9 mouse cellular contexts compared by ENCODE assay signal in genomic region chr12:33314924-33315643, GRCm38 (mm10).
DNase-seq lines count a peak whose midpoint lies in the region; ATAC-seq lines count a peak whose summit lies in the region.
"Had no signal": no experiment of that assay in that cellular context is flagged by ENCODE, and none has a peak within 500 bp of the region (broad histone marks: within the 10 kb centered on the region; RNA-seq: fewer than 3 reads in every experiment).

No protein-coding gene starts in this region.

- DNase-seq in T-cell, adult 2 months (ENCODE audit: low spot score) = peak; percentile 94
- peak; percentile 38 to 76 for DNase-seq in kidney, postnatal 25 days
- DNase-seq in monocyte, adult 2 months (ENCODE audit: low read depth in 1 of 2, low spot score in 2 of 2) = peak; percentile 64 to 77
- DNase-seq in frontal cortex, adult 2 months (ENCODE audit: extremely low spot score in 1 of 2, low spot score in 1 of 2) = no peak
- DNase-seq in embryo, embryonic 10.5 days (ENCODE audit: low spot score) = no peak

- H3K27me3 ChIP-seq in hindbrain, embryonic 13.5 days = no peaks in the 10 kb centered on the region
- no peaks in the 10 kb centered on the region for H3K27me3 ChIP-seq in forebrain, embryonic 15.5 days
- H3K27me3 ChIP-seq: embryonic facial prominence, embryonic 13.5 days had no signal

- no peak overlapping the region for H3K4me3 ChIP-seq in hindbrain, embryonic 13.5 days
- no peak overlapping the region for H3K4me3 ChIP-seq in forebrain, embryonic 15.5 days
- H3K4me3 ChIP-seq: embryonic facial prominence, embryonic 13.5 days had no signal

- H3K36me3 ChIP-seq in hindbrain, embryonic 13.5 days = no peaks in the 10 kb centered on the region
- H3K36me3 ChIP-seq in forebrain, embryonic 15.5 days = no peaks in the 10 kb centered on the region
- H3K36me3 ChIP-seq: embryonic facial prominence, embryonic 13.5 days had no signal

- H3K27ac ChIP-seq in hindbrain, embryonic 13.5 days = no peak overlapping the region
- H3K27ac ChIP-seq in forebrain, embryonic 15.5 days (replicated peaks) = no peak overlapping the region; the same call in 1 of the 2 replicates
- H3K27ac ChIP-seq: embryonic facial prominence, embryonic 13.5 days had no signal

- H3K4me2 ChIP-seq in hindbrain, embryonic 13.5 days = no peak overlapping the region
- H3K4me2 ChIP-seq in forebrain, embryonic 15.5 days (replicated peaks) = no peak overlapping the region

- H3K4me1 ChIP-seq in hindbrain, embryonic 13.5 days (replicated peaks) = peaks cover 27% of the 10 kb centered on the region
- H3K4me1 ChIP-seq in forebrain, embryonic 15.5 days = peaks cover 13% of the 10 kb centered on the region

- peak; percentile 72 for ATAC-seq in granulocyte monocyte progenitor cell, adult 5-6 weeks (replicated peaks; ENCODE audit: poor library complexity, severe bottlenecking)
- ATAC-seq in hindbrain, embryonic 13.5 days (ENCODE audit: low FRiP score) = no peak
- ATAC-seq in forebrain, embryonic 15.5 days (replicated peaks) = no peak

- WGBS in hindbrain, embryonic 13.5 days = 86% methylated on average over 16 of the region's 16 CpGs
- WGBS in forebrain, embryonic 15.5 days = 84% methylated on average over 16 of the region's 16 CpGs

- H3K9me3 ChIP-seq in hindbrain, embryonic 13.5 days = no peaks in the 10 kb centered on the region
- no peaks in the 10 kb centered on the region for H3K9me3 ChIP-seq in forebrain, embryonic 15.5 days
- H3K9me3 ChIP-seq: embryonic facial prominence, embryonic 13.5 days had no signal

- H3K9ac ChIP-seq in hindbrain, embryonic 13.5 days = no peak overlapping the region
- no peak overlapping the region for H3K9ac ChIP-seq in forebrain, embryonic 15.5 days (replicated peaks)
- H3K9ac ChIP-seq: embryonic facial prominence, embryonic 13.5 days had no signal

Comparison
In these comparisons a context has a peak if more than half of its experiments do, and no peak if none do; other contexts are left out.
1. DNase-seq: peak in T-cell, adult 2 months (single experiment), kidney, postnatal 25 days (2 of 2) and monocyte, adult 2 months (2 of 2); none in frontal cortex, adult 2 months (0 of 2) and embryo, embryonic 10.5 days (single experiment).